Mouse (Mus musculus) cerebellum, adult 11 months (tissue): ENCODE measurements around the gene Rmi2.

ENCODE experiments used
- DNase-seq: peaks from one replicate; pipeline ENCODE4 v3.0.0; 2022

The Rmi2 gene

GRCm38 (mm10) chr16:10927026-10927425 lies 92.2 kb downstream of the Rmi2 start:
- DNase-seq: no peak

GRCm38 (mm10) chr16:10933372-10933771 lies 98.5 kb downstream of the Rmi2 start:
- DNase-seq: peak; percentile 35

- no peak for DNase-seq
These were observed 99.2 kb downstream of the Rmi2 start for GRCm38 (mm10) chr16:10934047-10934446.

- DNase-seq: no peak
These were observed 102.0 kb downstream of the Rmi2 start for GRCm38 (mm10) chr16:10936700-10937319.

GRCm38 (mm10) chr16:10937497-10937896 lies 102.6 kb downstream of the Rmi2 start:
- DNase-seq: no peak

GRCm38 (mm10) chr16:10939932-10940331 lies 105.1 kb downstream of the Rmi2 start:
- no peak for DNase-seq

- DNase-seq: no peak
These were observed 105.8 kb downstream of the Rmi2 start for GRCm38 (mm10) chr16:10940661-10941060.
